Mouse (Mus musculus) limb, embryonic 14.5 days (tissue): ENCODE measurements around the gene Upf1. TPM values are rescaled to one million over a fixed set of nuclear protein-coding genes. Genes with fewer than 3 reads are reported as not detected.
A peak's percentile ranks its signal among the peaks of the same experiment; 100 is the strongest.

Experiments
- ATAC-seq: fragments of 200-750 bp; cut with Nextera tagmentation; 2 replicates; pipeline ENCODE4 v1.8.0; 2017; ENCODE audit warnings: low read depth, moderate number of reproducible peaks, moderate TSS enrichment; ENCODE audit not compliant: low FRiP score
- DNase-seq: peaks from one replicate; pipeline ENCODE4 v3.0.0-alpha.2; 2015; ENCODE audit warnings: low spot score
- H3K27ac ChIP-seq: fragments of 300-500 bp; sonication (generic); replicated peaks from 2 replicates; pipeline ENCODE4 v1.5.1; 2014; ENCODE audit warnings: low read depth, mild to moderate bottlenecking, low read length, moderate library complexity, mixed read lengths
- H3K27me3 ChIP-seq: fragments of 300-500 bp; sonication (generic); 2 replicates; pipeline ENCODE4 v1.6.1; 2014; ENCODE audit warnings: low read length, mixed read lengths; ENCODE audit not compliant: control insufficient read depth, insufficient read depth
- H3K36me3 ChIP-seq: fragments of 300-500 bp; sonication (generic); 2 replicates; pipeline ENCODE4 v1.6.1; 2014; ENCODE audit warnings: mild to moderate bottlenecking, low read length, moderate library complexity, mixed read lengths; ENCODE audit not compliant: control insufficient read depth, insufficient read depth
- H3K4me1 ChIP-seq: fragments of 300-500 bp; sonication (generic); 2 replicates; pipeline ENCODE4 v1.6.1; 2014; ENCODE audit warnings: antibody characterized with exemption, low read length, mixed read lengths; ENCODE audit not compliant: control insufficient read depth, insufficient read depth
- H3K4me2 ChIP-seq: fragments of 300-500 bp; sonication (generic); replicated peaks from 2 replicates; pipeline ENCODE4 v1.6.1; 2014; ENCODE audit warnings: low read depth, mild to moderate bottlenecking, low read length, moderate library complexity; ENCODE audit not compliant: severe bottlenecking
- H3K4me3 ChIP-seq: fragments of 300-500 bp; sonication (generic); replicated peaks from 2 replicates; pipeline ENCODE4 v1.5.1; 2014; ENCODE audit warnings: low read length
- H3K9ac ChIP-seq: fragments of 300-500 bp; sonication (generic); 2 replicates; pipeline ENCODE4 v1.6.1; 2014; ENCODE audit warnings: mild to moderate bottlenecking, low read depth, low read length, moderate library complexity; ENCODE audit not compliant: severe bottlenecking
- H3K9me3 ChIP-seq: fragments of 300-500 bp; sonication (generic); 2 replicates; pipeline ENCODE4 v1.6.1; 2016; ENCODE audit warnings: low read length; ENCODE audit not compliant: control insufficient read depth
- POLR2A ChIP-seq: fragments of 200-500 bp; IDR thresholded peaks from 2 replicates; pipeline ENCODE4 v1.8.0; 2012; ENCODE audit warnings: inconsistent platforms, mild to moderate bottlenecking, moderate library complexity, borderline replicate concordance; ENCODE audit not compliant: insufficient read depth, insufficient read length; ENCODE audit errors: extremely low read depth
- WGBS: fragments of 180-500 bp; shearing (Covaris S2); extraction: QIAGEN DNeasy Blood & Tissue Kit; methylation state at CpG from one replicate; pipeline ENCODE4 v1.1.7; 2014; 5-methylcytosine and 5-hydroxymethylcytosine counted together
- polyA plus RNA-seq, 2 experiments: library from polyadenylated mRNA; depleted of rRNA in 1 of 2; stranded (reverse) in 1 of 2; unstranded in 1 of 2; fragments of >200 nt; fragmentation: Nextera tagmentation in 1 of 2; extraction: Ambion mirVana in 1 of 2; gene quantifications; 2 replicates each; pipeline versions ENCODE4 v1.2.1 to v1.2.3; 2012 to 2014

The Upf1 gene
- polyA plus RNA-seq, 2 experiments, result 22.3 to 39.0 TPM

GRCm38 (mm10) chr8:70286737-70287136 lies 66.3 kb downstream of the Upf1 start:
- no peak overlapping the region for H3K4me3 ChIP-seq
- no peak overlapping the region for H3K9ac ChIP-seq
- WGBS, result 87% methylated on average over 8 of the region's 8 CpGs
- no peaks in the 10 kb centered on the region for H3K9me3 ChIP-seq
- no peak overlapping the region for H3K4me2 ChIP-seq
- H3K27ac ChIP-seq, result no peak overlapping the region
- DNase-seq, result no peak
- no peak for ATAC-seq
- TF ChIP-seq POLR2A, result no peak
- H3K4me1 ChIP-seq, result peaks cover 4% of the 10 kb centered on the region
- H3K27me3 ChIP-seq, result no peaks in the 10 kb centered on the region
- peaks cover 62% of the 10 kb centered on the region for H3K36me3 ChIP-seq

GRCm38 (mm10) chr8:70285304-70285703 lies 67.8 kb downstream of the Upf1 start:
- no peak for TF ChIP-seq POLR2A
- no peak for ATAC-seq
- no peak for DNase-seq

DNA sequence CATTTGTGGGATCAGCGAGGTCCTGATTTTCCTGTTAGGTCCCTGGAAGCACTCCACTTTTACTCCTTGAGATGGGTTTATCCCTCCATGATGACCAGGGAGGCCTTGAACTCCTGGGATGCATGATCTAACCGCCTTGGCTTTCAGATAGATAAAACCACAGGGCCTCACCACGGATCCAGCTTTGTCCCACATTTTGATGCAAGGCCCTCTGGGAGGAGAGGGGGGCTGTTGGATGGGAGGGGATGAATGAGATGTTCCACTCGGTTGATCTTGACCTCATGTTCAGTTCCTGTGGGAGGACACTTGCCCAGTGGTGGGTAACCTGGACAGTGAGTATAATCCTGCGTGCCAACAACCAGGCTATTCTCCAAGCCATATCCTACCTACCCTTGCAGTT lies 68.7 kb downstream of the Upf1 start:
- ATAC-seq, result no peak
- Histone ChIP-seq H3K27ac (no peak overlapping the region), H3K36me3 (peaks cover 40% of the 10 kb centered on the region), H3K4me1 (peaks cover 4% of the 10 kb centered on the region), H3K9me3 (no peaks in the 10 kb centered on the region), H3K9ac (no peak overlapping the region), H3K4me3 (no peak overlapping the region), H3K4me2 (0 out of 2 replicates have a peak overlapping the region, but pooled peaks have one; percentile 21), H3K27me3 (no peaks in the 10 kb centered on the region)
- TF ChIP-seq POLR2A, result no peak
- DNase-seq, result no peak
- WGBS, result 80% methylated on average over 5 of the region's 5 CpGs

More at GRCm38 (mm10) chr8:70285304-70285703, 67.8 kb downstream of the Upf1 start:
- H3K9me3 ChIP-seq, result no peaks in the 10 kb centered on the region
- WGBS, result 92% methylated on average over 15 of the region's 15 CpGs
- peaks cover 48% of the 10 kb centered on the region for H3K36me3 ChIP-seq
- no peak overlapping the region for H3K4me3 ChIP-seq
- no peak overlapping the region for H3K27ac ChIP-seq
- no peak overlapping the region for H3K4me2 ChIP-seq
- H3K9ac ChIP-seq, result no peak overlapping the region
- no peaks in the 10 kb centered on the region for H3K27me3 ChIP-seq
- peaks cover 4% of the 10 kb centered on the region for H3K4me1 ChIP-seq

DNA sequence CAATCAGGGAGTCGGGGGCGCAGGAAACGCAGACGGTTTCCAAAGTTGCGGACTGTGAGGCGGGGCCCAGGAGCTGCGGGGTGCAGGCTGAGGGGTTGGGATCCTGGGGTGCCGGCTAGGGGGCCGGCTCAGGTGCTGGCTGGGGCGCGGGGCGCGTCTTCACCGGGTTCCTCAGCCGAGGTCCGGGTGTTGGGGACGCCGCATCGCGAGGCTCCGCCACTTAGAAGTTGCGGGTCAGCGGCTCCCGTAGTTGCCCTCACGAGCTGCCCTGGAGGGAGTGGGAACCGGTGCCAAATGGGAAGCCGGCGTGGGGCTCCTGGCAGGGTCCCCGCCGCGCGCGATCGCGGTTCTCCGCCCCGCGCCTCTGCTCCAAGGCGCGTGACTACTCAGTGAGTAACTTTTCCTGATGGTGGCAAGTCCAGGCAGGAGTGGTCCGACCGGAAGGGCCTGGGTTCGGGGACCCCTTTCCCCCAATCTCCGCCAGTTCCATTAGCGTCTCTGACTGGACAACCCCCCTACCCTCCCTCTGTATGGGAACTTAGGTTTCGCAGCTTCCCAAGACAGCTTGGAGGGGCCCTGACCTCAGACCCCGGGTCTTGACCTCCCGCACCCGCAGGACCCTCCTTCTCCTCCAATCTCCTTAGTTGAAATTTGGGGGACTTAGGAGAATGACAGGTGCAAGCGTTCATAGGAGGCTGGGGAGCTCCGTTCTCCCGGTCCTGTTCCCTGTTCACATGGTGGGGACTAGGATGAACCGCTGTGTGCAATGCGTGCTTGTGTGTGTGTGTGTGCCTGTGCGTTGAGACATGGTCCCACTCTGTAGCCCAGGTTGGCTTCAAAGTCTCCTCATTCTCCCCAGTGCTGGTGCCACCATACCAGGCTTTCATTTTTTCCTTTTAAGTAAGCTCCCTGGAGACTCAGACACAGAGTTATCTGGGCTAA lies 69.7 kb downstream of the Upf1 start:
- Histone ChIP-seq H3K4me2 (peak overlapping the region; percentile 75), H3K27ac (peak overlapping the region; percentile 82), H3K4me3 (peak overlapping the region; percentile 85), H3K36me3 (peaks cover 30% of the 10 kb centered on the region), H3K9me3 (no peaks in the 10 kb centered on the region), H3K4me1 (peaks cover 4% of the 10 kb centered on the region), H3K9ac (peak overlapping the region; percentile 94), H3K27me3 (no peaks in the 10 kb centered on the region)
- DNase-seq (no peak), ATAC-seq (peak; percentile 65)
- TF ChIP-seq POLR2A, result no peak
- 2% methylated on average over 46 of the region's 55 CpGs for WGBS

GRCm38 (mm10) chr8:70282603-70283135 lies 70.4 kb downstream of the Upf1 start, which contains the start of gene Homer3:
Gene Homer3, plus strand, starts transcription at chr8:70282827.
- H3K36me3 ChIP-seq, result peaks cover 27% of the 10 kb centered on the region
- H3K4me3 ChIP-seq, result peak within 1 kb of the TSS; percentile 85
- peak within 1 kb of the TSS; percentile 82 for H3K27ac ChIP-seq
- H3K9me3 ChIP-seq, result no peaks in the 10 kb centered on the region
- peaks cover 7% of the 10 kb centered on the region for H3K4me1 ChIP-seq
- peak within 1 kb of the TSS; percentile 75 for H3K4me2 ChIP-seq
- 1% methylated on average over 12 of the region's 36 CpGs for WGBS
- H3K9ac ChIP-seq, result peak within 1 kb of the TSS; percentile 94
- peak; percentile 90 for ATAC-seq
- H3K27me3 ChIP-seq, result no peaks in the 10 kb centered on the region
- TF ChIP-seq POLR2A, result peak; percentile 80; the same call in 1 of the 2 replicates
- DNase-seq, result peak; percentile 79

Other genes with a start within 250 kb of the Upf1 start
- 0.58 and 0.59 TPM in 2 replicates for gene Ncan, start 232.4 kb downstream of the Upf1 start, polyA plus RNA-seq (2012; rRNA removed)
- 0.25 and 0.48 TPM in 2 replicates for gene Ncan, start 232.4 kb downstream of the Upf1 start, polyA plus RNA-seq (2014; fragmentation: Nextera tagmentation; extraction: Ambion mirVana)
- 17.4 and 19.3 TPM in 2 replicates for gene Nr2c2ap, start 221.9 kb downstream of the Upf1 start, polyA plus RNA-seq (2012; rRNA removed)
- 18.3 and 20.8 TPM in 2 replicates for gene Nr2c2ap, start 221.9 kb downstream of the Upf1 start, polyA plus RNA-seq (2014; fragmentation: Nextera tagmentation; extraction: Ambion mirVana)
- gene Rfxank, start 214.1 kb downstream of the Upf1 start, polyA plus RNA-seq (2012; rRNA removed), result 33.5 and 38.6 TPM in 2 replicates
- 17.6 and 17.8 TPM in 2 replicates for gene Rfxank, start 214.1 kb downstream of the Upf1 start, polyA plus RNA-seq (2014; fragmentation: Nextera tagmentation; extraction: Ambion mirVana)
- 84.2 and 89.1 TPM in 2 replicates for gene Borcs8, start 213.8 kb downstream of the Upf1 start, polyA plus RNA-seq (2012; rRNA removed)
- gene Borcs8, start 213.8 kb downstream of the Upf1 start, polyA plus RNA-seq (2014; fragmentation: Nextera tagmentation; extraction: Ambion mirVana), result 61.4 and 61.8 TPM in 2 replicates
- gene Mef2b, start 213.6 kb downstream of the Upf1 start, polyA plus RNA-seq (2012; rRNA removed), result 0.67 and 0.82 TPM in 2 replicates
- gene Mef2b, start 213.6 kb downstream of the Upf1 start, polyA plus RNA-seq (2014; fragmentation: Nextera tagmentation; extraction: Ambion mirVana), result 0.37 TPM in 1 of 2 replicates, not detected in the other
- gene Tmem161a, start 180.9 kb downstream of the Upf1 start, polyA plus RNA-seq (2012; rRNA removed), result 151 and 303 TPM in 2 replicates
- 49.9 and 54.9 TPM in 2 replicates for gene Tmem161a, start 180.9 kb downstream of the Upf1 start, polyA plus RNA-seq (2014; fragmentation: Nextera tagmentation; extraction: Ambion mirVana)
- 23.6 and 27.9 TPM in 2 replicates for gene Slc25a42, start 141.0 kb downstream of the Upf1 start, polyA plus RNA-seq (2012; rRNA removed)
- 3.6 and 4.1 TPM in 2 replicates for gene Slc25a42, start 141.0 kb downstream of the Upf1 start, polyA plus RNA-seq (2014; fragmentation: Nextera tagmentation; extraction: Ambion mirVana)
- gene Sugp2, start 119.1 kb downstream of the Upf1 start, polyA plus RNA-seq (2012; rRNA removed), result 78.7 and 84.4 TPM in 2 replicates
- gene Sugp2, start 119.1 kb downstream of the Upf1 start, polyA plus RNA-seq (2014; fragmentation: Nextera tagmentation; extraction: Ambion mirVana), result 30.6 and 33.8 TPM in 2 replicates
- gene Armc6, start 118.8 kb downstream of the Upf1 start, polyA plus RNA-seq (2012; rRNA removed), result 35.0 and 42.3 TPM in 2 replicates
- gene Armc6, start 118.8 kb downstream of the Upf1 start, polyA plus RNA-seq (2014; fragmentation: Nextera tagmentation; extraction: Ambion mirVana), result 22.8 and 26.8 TPM in 2 replicates
- 81.2 and 81.3 TPM in 2 replicates for gene Homer3, start 70.5 kb downstream of the Upf1 start, polyA plus RNA-seq (2012; rRNA removed)
- gene Homer3, start 70.5 kb downstream of the Upf1 start, polyA plus RNA-seq (2014; fragmentation: Nextera tagmentation; extraction: Ambion mirVana), result 38.2 and 43.9 TPM in 2 replicates
- 58.1 and 66.2 TPM in 2 replicates for gene Ddx49, start 50.8 kb downstream of the Upf1 start, polyA plus RNA-seq (2012; rRNA removed)
- gene Ddx49, start 50.8 kb downstream of the Upf1 start, polyA plus RNA-seq (2014; fragmentation: Nextera tagmentation; extraction: Ambion mirVana), result 52.9 and 55.4 TPM in 2 replicates
- gene Cope, start 50.8 kb downstream of the Upf1 start, polyA plus RNA-seq (2012; rRNA removed), result 379 and 443 TPM in 2 replicates
- 340 and 371 TPM in 2 replicates for gene Cope, start 50.8 kb downstream of the Upf1 start, polyA plus RNA-seq (2014; fragmentation: Nextera tagmentation; extraction: Ambion mirVana)
- 12.4 and 22.0 TPM in 2 replicates for gene Cers1, start 37.5 kb downstream of the Upf1 start, polyA plus RNA-seq (2012; rRNA removed)
- 12.0 and 12.9 TPM in 2 replicates for gene Cers1, start 37.5 kb downstream of the Upf1 start, polyA plus RNA-seq (2014; fragmentation: Nextera tagmentation; extraction: Ambion mirVana)
- 5.4 and 5.7 TPM in 2 replicates for gene Gdf1, start 23.5 kb downstream of the Upf1 start, polyA plus RNA-seq (2012; rRNA removed)
- gene Gdf1, start 23.5 kb downstream of the Upf1 start, polyA plus RNA-seq (2014; fragmentation: Nextera tagmentation; extraction: Ambion mirVana), result 1.2 TPM in 2 replicates
- 136 and 173 TPM in 2 replicates for gene Comp, start 20.3 kb upstream of the Upf1 start, polyA plus RNA-seq (2012; rRNA removed)
- 36.7 and 46.3 TPM in 2 replicates for gene Comp, start 20.3 kb upstream of the Upf1 start, polyA plus RNA-seq (2014; fragmentation: Nextera tagmentation; extraction: Ambion mirVana)
- gene Crtc1, start 86.3 kb upstream of the Upf1 start, polyA plus RNA-seq (2012; rRNA removed), result 37.8 and 58.5 TPM in 2 replicates
- gene Crtc1, start 86.3 kb upstream of the Upf1 start, polyA plus RNA-seq (2014; fragmentation: Nextera tagmentation; extraction: Ambion mirVana), result 26.3 and 31.1 TPM in 2 replicates
- 48.7 and 72.6 TPM in 2 replicates for gene Klhl26, start 123.7 kb upstream of the Upf1 start, polyA plus RNA-seq (2012; rRNA removed)
- gene Klhl26, start 123.7 kb upstream of the Upf1 start, polyA plus RNA-seq (2014; fragmentation: Nextera tagmentation; extraction: Ambion mirVana), result 24.2 and 28.6 TPM in 2 replicates
- gene Tmem59l, start 134.1 kb upstream of the Upf1 start, polyA plus RNA-seq (2012; rRNA removed), result 13.1 and 17.7 TPM in 2 replicates
- gene Tmem59l, start 134.1 kb upstream of the Upf1 start, polyA plus RNA-seq (2014; fragmentation: Nextera tagmentation; extraction: Ambion mirVana), result 15.7 and 17.5 TPM in 2 replicates
- gene Crlf1, start 139.9 kb upstream of the Upf1 start, polyA plus RNA-seq (2012; rRNA removed), result 98.9 and 127 TPM in 2 replicates
- gene Crlf1, start 139.9 kb upstream of the Upf1 start, polyA plus RNA-seq (2014; fragmentation: Nextera tagmentation; extraction: Ambion mirVana), result 91.5 and 103 TPM in 2 replicates
- 154 and 175 TPM in 2 replicates for gene Rex1bd, start 153.5 kb upstream of the Upf1 start, polyA plus RNA-seq (2012; rRNA removed)
- gene Rex1bd, start 153.5 kb upstream of the Upf1 start, polyA plus RNA-seq (2014; fragmentation: Nextera tagmentation; extraction: Ambion mirVana), result 152 and 156 TPM in 2 replicates
- 1,215 and 1,844 TPM in 2 replicates for gene Uba52, start 157.5 kb upstream of the Upf1 start, polyA plus RNA-seq (2012; rRNA removed)
- gene Uba52, start 157.5 kb upstream of the Upf1 start, polyA plus RNA-seq (2014; fragmentation: Nextera tagmentation; extraction: Ambion mirVana), result 1,031 and 1,113 TPM in 2 replicates
- 363 and 431 TPM in 2 replicates for gene Fkbp8, start 174.4 kb upstream of the Upf1 start, polyA plus RNA-seq (2012; rRNA removed)
- gene Fkbp8, start 174.4 kb upstream of the Upf1 start, polyA plus RNA-seq (2014; fragmentation: Nextera tagmentation; extraction: Ambion mirVana), result 219 and 248 TPM in 2 replicates
- 52.5 and 61.0 TPM in 2 replicates for gene Kxd1, start 174.7 kb upstream of the Upf1 start, polyA plus RNA-seq (2012; rRNA removed)
- gene Kxd1, start 174.7 kb upstream of the Upf1 start, polyA plus RNA-seq (2014; fragmentation: Nextera tagmentation; extraction: Ambion mirVana), result 60.3 and 61.7 TPM in 2 replicates
- 30.3 and 35.3 TPM in 2 replicates for gene Ell, start 186.2 kb upstream of the Upf1 start, polyA plus RNA-seq (2012; rRNA removed)
- 20.2 and 22.4 TPM in 2 replicates for gene Ell, start 186.2 kb upstream of the Upf1 start, polyA plus RNA-seq (2014; fragmentation: Nextera tagmentation; extraction: Ambion mirVana)
- gene Isyna1, start 241.1 kb upstream of the Upf1 start, polyA plus RNA-seq (2012; rRNA removed), result 213 and 279 TPM in 2 replicates
- 94.4 and 103 TPM in 2 replicates for gene Isyna1, start 241.1 kb upstream of the Upf1 start, polyA plus RNA-seq (2014; fragmentation: Nextera tagmentation; extraction: Ambion mirVana)